Mouse (Mus musculus) embryonic facial prominence, embryonic 14.5 days (tissue): ENCODE measurements at regions not wholly inside any gene's neighbourhood (a gene's known extent, or its start where the extent isn't known, plus 50 kb on each side); places are given as distances from the start of the nearest gene placed in this dataset.
A peak's percentile ranks its signal among the peaks of the same experiment; 100 is the strongest.

Experiments used
- ATAC-seq: fragments of 200-750 bp; cut with Nextera tagmentation; 2 replicates; pipeline ENCODE4 v1.8.0; 2017; ENCODE audit warnings: low read depth, moderate number of reproducible peaks, moderate TSS enrichment
- DNase-seq: peaks from one replicate; pipeline ENCODE4 v3.0.0-alpha.2; 2015; ENCODE audit warnings: low spot score
- H3K27ac ChIP-seq: fragments of 300-500 bp; sonication (generic); replicated peaks from 2 replicates; pipeline ENCODE4 v1.5.1; 2014; ENCODE audit warnings: low read depth, mild to moderate bottlenecking, low read length, moderate library complexity
- H3K27me3 ChIP-seq: fragments of 300-500 bp; sonication (generic); replicated peaks from 2 replicates; pipeline ENCODE4 v1.6.1; 2014; ENCODE audit warnings: low read length; ENCODE audit not compliant: control insufficient read depth, insufficient read depth
- H3K36me3 ChIP-seq: fragments of 300-500 bp; sonication (generic); 2 replicates; pipeline ENCODE4 v1.6.1; 2014; ENCODE audit warnings: low read length, mixed read lengths; ENCODE audit not compliant: control insufficient read depth, insufficient read depth
- H3K4me1 ChIP-seq: fragments of 300-500 bp; sonication (generic); 2 replicates; pipeline ENCODE4 v1.6.1; 2014; ENCODE audit warnings: antibody characterized with exemption, low read length; ENCODE audit not compliant: control insufficient read depth, insufficient read depth
- H3K4me2 ChIP-seq: fragments of 300-500 bp; sonication (generic); 2 replicates; pipeline ENCODE4 v1.6.1; 2014; ENCODE audit warnings: low read depth, mild to moderate bottlenecking, low read length, moderate library complexity, mixed read lengths
- H3K4me3 ChIP-seq: fragments of 300-500 bp; sonication (generic); 2 replicates; pipeline ENCODE4 v1.5.1; 2014; ENCODE audit warnings: low read depth, mild to moderate bottlenecking, low read length
- H3K9ac ChIP-seq: fragments of 300-500 bp; sonication (generic); 2 replicates; pipeline ENCODE4 v1.6.1; 2014; ENCODE audit warnings: low read depth, mild to moderate bottlenecking, low read length, moderate library complexity, mixed read lengths
- H3K9me3 ChIP-seq: fragments of 300-500 bp; sonication (generic); 2 replicates; pipeline ENCODE4 v1.6.1; 2016; ENCODE audit warnings: low read length; ENCODE audit not compliant: control insufficient read depth
- WGBS: fragments of 180-500 bp; shearing (Covaris S2); extraction: QIAGEN DNeasy Blood & Tissue Kit; methylation state at CpG from one replicate; pipeline ENCODE4 v1.1.7; 2014; 5-methylcytosine and 5-hydroxymethylcytosine counted together

GRCm38 (mm10) chr15:50320796-50321195 lies 3563.9 kb upstream of the Gm7489 start:
- H3K4me3 ChIP-seq = no peak overlapping the region
- ATAC-seq = no peak
- no peaks in the 10 kb centered on the region for H3K36me3 ChIP-seq
- H3K27me3 ChIP-seq = no peaks in the 10 kb centered on the region
- H3K9ac ChIP-seq = no peak overlapping the region
- H3K4me2 ChIP-seq = no peak overlapping the region
- H3K9me3 ChIP-seq = no peaks in the 10 kb centered on the region
- no peak overlapping the region for H3K27ac ChIP-seq
- H3K4me1 ChIP-seq = no peaks in the 10 kb centered on the region
- peak; percentile 4 for DNase-seq

GRCm38 (mm10) chr15:50345536-50345935 lies 3539.2 kb upstream of the Gm7489 start:
- Histone ChIP-seq H3K4me3 (no peak overlapping the region), H3K36me3 (no peaks in the 10 kb centered on the region), H3K9ac (no peak overlapping the region), H3K27me3 (no peaks in the 10 kb centered on the region), H3K27ac (no peak overlapping the region), H3K9me3 (no peaks in the 10 kb centered on the region), H3K4me1 (no peaks in the 10 kb centered on the region), H3K4me2 (no peak overlapping the region)
- DNase-seq (no peak), ATAC-seq (no peak)
- WGBS = 93% methylated on average over 5 of the region's 5 CpGs

- no peak overlapping the region for H3K27ac ChIP-seq
- no peak for DNase-seq
- 79% methylated on average over 2 of the region's 2 CpGs for WGBS
These were observed 3537.8 kb upstream of the Gm7489 start for GRCm38 (mm10) chr15:50346953-50347352.

GRCm38 (mm10) chr15:50360033-50360988 lies 3524.4 kb upstream of the Gm7489 start:
- no peaks in the 10 kb centered on the region for H3K36me3 ChIP-seq
- H3K4me1 ChIP-seq = no peaks in the 10 kb centered on the region
- H3K9ac ChIP-seq = no peak overlapping the region
- 67% methylated on average over 5 of the region's 5 CpGs for WGBS
- ATAC-seq (no peak), DNase-seq (peak; percentile 5)
- H3K27ac ChIP-seq = no peak overlapping the region
- no peak overlapping the region for H3K4me2 ChIP-seq
- no peaks in the 10 kb centered on the region for H3K9me3 ChIP-seq
- H3K27me3 ChIP-seq = no peaks in the 10 kb centered on the region
- H3K4me3 ChIP-seq = no peak overlapping the region

More at GRCm38 (mm10) chr15:50346953-50347352, 3537.8 kb upstream of the Gm7489 start:
- Histone ChIP-seq H3K9ac (no peak overlapping the region), H3K9me3 (no peaks in the 10 kb centered on the region), H3K4me2 (no peak overlapping the region), H3K27me3 (no peaks in the 10 kb centered on the region), H3K4me3 (no peak overlapping the region), H3K36me3 (no peaks in the 10 kb centered on the region), H3K4me1 (no peaks in the 10 kb centered on the region)
- ATAC-seq = no peak

GRCm38 (mm10) chr15:50361334-50361733 lies 3523.4 kb upstream of the Gm7489 start:
- H3K27me3 ChIP-seq = no peaks in the 10 kb centered on the region
- DNase-seq = no peak
- no peak overlapping the region for H3K4me3 ChIP-seq
- no peak overlapping the region for H3K9ac ChIP-seq
- no peak overlapping the region for H3K4me2 ChIP-seq
- no peaks in the 10 kb centered on the region for H3K9me3 ChIP-seq
- no peak overlapping the region for H3K27ac ChIP-seq
- no peaks in the 10 kb centered on the region for H3K36me3 ChIP-seq
- ATAC-seq = no peak
- 79% methylated on average over 8 of the region's 8 CpGs for WGBS
- H3K4me1 ChIP-seq = no peaks in the 10 kb centered on the region

GRCm38 (mm10) chr15:50361751-50362507 lies 3522.8 kb upstream of the Gm7489 start:
- H3K4me3 ChIP-seq = no peak overlapping the region
- H3K9ac ChIP-seq = no peak overlapping the region
- no peaks in the 10 kb centered on the region for H3K4me1 ChIP-seq
- DNase-seq (no peak), ATAC-seq (no peak)
- no peaks in the 10 kb centered on the region for H3K9me3 ChIP-seq
- no peaks in the 10 kb centered on the region for H3K27me3 ChIP-seq
- 63% methylated on average over 4 of the region's 4 CpGs for WGBS
- H3K4me2 ChIP-seq = no peak overlapping the region
- H3K27ac ChIP-seq = no peak overlapping the region
- no peaks in the 10 kb centered on the region for H3K36me3 ChIP-seq

GRCm38 (mm10) chr15:50400006-50400781 lies 3484.5 kb upstream of the Gm7489 start:
- Histone ChIP-seq H3K36me3 (no peaks in the 10 kb centered on the region), H3K4me1 (no peaks in the 10 kb centered on the region), H3K9ac (no peak overlapping the region), H3K4me2 (no peak overlapping the region), H3K27ac (no peak overlapping the region), H3K27me3 (no peaks in the 10 kb centered on the region), H3K9me3 (no peaks in the 10 kb centered on the region), H3K4me3 (no peak overlapping the region)
- no peak for ATAC-seq
- WGBS = 69% methylated on average over 7 of the region's 7 CpGs
- DNase-seq = no peak

- no peak for ATAC-seq
- WGBS = 89% methylated on average over 2 of the region's 2 CpGs
- H3K36me3 ChIP-seq = no peaks in the 10 kb centered on the region
- no peak overlapping the region for H3K4me2 ChIP-seq
- H3K4me1 ChIP-seq = no peaks in the 10 kb centered on the region
- no peak overlapping the region for H3K9ac ChIP-seq
- H3K4me3 ChIP-seq = no peak overlapping the region
- no peak for DNase-seq
- no peaks in the 10 kb centered on the region for H3K9me3 ChIP-seq
- H3K27me3 ChIP-seq = no peaks in the 10 kb centered on the region
- H3K27ac ChIP-seq = no peak overlapping the region
These were observed 3483.3 kb upstream of the Gm7489 start for GRCm38 (mm10) chr15:50401386-50401785.
